Mouse (Mus musculus): ENCODE measurements around the gene Klhl32.
"Not testable (repeated sequence)": the region's sequence is repeated elsewhere in the genome, so short reads cannot be mapped to it uniquely, and the experiment has no call there.

Klhl32 gene

DNA sequence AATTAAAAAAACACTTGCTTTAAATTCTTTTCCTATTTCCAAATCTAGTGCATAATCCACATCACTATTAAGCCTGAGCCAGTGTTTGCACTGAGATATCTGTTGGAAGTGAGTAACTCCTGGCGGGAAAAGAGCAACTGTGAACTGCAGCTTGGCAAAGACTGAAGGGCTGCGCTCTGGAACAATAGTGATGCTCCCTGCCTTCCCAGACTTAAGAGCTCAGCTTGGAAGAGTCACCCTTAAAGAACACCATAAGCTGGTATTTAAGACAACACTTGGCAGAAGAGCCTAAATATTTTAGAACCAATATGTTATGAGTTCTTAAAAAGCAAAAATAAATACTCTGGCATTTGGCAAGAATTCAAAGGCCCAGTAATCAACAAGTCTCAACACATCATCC, 55.7 kb downstream of the Klhl32 start:
- DNase-seq (ENCODE audit: low read depth) = no peak

DNA sequence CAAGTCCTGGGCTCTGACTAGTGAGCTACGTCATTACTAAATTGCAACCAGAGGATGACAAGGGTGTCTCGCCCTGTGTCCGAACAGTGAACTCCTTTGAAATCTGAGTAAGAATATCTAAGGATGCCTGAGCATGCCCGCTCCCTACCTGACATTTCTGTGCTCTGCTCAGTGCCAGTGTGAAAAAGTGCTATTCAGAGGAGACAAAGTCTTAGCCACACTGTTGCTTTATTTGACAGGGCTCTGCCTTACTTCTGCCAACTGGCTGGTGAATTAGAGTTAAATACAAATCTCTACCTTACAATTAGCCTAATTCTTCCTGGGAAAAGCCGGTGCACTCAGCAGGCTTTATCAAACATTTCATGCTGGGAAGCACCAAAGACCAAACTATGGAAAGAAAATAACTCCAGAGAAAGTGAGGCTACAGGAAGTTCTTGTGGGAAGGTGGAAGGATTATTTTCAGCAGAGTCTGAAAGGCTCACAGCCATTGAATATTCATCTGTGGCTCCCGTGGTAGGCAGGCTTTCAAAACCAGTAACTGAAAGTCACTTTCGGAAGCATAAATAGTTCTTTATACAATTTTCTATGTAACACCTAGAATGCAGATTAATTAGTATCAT, 57.1 kb downstream of the Klhl32 start:
- DNase-seq (ENCODE audit: low read depth) = no peak

DNA sequence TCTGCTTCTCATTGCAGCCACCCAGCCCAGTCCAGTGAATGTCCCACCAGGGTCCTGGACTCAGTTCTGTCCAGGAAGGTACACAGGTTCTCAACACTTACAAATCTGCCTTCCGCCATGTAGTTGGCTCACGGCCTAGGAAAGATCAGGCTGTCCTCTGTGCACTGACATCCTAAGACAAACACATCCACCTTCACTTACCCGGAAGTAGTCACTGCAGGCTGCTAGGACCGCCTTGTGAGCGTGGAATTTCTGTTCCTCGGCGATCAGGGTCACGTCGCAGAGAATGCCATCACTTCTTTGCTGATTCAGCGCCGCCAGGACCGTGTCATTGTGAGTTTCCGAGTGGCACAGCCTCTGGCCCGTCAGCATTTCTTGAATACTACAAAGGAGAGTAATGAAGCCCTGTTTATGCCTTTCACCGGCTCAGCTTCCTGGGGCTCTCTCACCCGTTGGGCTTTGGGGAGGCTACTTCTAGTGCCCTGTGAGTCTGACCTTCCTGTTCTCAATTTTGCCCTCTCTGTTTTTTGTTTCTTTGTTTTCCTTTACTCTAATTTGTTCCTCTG, 58.4 kb downstream of the Klhl32 start:
- no peak for DNase-seq (ENCODE audit: low read depth)

DNA sequence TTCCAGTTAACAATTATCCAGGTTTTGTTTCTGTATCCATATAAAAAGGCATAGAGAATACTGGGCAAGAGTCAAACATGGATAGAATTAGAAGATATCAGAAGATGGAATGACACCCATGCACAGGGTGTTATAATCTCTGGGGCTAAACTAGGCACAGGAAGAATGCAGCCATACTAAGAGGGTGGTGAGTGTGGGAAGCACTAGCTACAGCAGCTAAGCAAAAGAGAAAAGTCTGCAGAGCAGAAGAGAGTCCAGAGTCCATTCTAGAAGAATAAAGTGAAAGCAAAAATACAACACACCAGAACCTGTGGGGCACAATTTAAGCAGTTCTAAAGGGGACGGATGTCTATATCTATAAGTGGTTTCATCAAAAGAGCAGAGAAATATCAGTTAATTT, 61.6 kb downstream of the Klhl32 start:
- DNase-seq (ENCODE audit: low read depth) = no peak

DNA sequence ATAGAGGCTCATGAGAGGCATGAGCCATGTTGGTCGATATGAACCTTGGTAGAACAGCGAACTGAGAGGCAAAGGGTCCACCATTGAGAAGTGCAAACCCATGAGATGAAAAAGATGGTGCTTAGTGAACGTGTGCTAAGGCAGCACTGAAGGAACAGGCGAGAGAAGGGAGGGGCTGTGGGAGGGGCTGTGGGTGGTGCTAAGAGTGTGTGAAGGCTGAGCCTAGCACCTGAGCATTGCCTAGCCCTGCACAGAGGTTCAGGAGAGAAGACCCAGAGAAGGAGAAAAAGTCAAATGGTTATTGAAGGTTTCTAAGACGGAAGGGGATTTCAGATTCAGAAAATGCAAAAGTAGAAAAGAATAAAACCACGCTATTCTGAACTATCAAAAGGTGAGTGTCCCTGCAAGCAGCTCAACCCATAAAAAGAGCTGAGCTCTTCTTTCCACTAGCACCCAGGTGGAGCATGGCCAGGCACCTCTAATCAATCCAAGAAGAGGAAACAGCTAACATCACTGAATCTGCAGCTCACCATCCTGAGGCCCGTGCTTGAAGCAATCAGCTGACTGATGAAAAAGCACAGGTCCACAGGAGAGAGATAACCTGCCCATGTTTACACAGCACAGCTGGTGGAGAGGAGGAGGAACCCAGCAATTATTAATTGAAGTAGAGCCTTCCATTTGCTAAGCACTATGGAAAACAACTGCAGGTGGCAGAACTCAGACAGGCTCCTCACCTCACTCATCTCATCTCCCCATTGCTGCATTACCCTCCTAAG, 65.0 kb downstream of the Klhl32 start:
- DNase-seq (ENCODE audit: low read depth) = no peak

DNA sequence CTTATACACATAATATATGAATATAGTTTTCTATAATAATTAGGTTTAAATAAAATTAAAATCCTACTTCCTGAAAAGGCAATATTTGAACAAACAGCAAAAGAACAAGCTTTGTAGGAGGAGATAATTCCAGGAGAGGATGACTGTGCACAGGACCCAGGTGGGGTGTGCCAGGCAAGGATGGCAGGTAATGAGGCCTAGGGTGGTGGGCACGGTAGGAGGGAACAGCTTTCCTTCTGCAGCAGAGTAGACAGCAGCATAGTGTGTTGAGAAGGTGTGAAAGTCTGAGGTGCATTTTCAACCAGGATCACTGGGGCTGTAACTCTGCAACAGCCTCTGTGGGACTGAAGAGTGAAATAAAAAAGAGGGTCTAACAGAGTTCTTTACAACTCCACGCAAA, 85.0 kb downstream of the Klhl32 start:
- DNase-seq (ENCODE audit: low read depth) = no peak

DNA sequence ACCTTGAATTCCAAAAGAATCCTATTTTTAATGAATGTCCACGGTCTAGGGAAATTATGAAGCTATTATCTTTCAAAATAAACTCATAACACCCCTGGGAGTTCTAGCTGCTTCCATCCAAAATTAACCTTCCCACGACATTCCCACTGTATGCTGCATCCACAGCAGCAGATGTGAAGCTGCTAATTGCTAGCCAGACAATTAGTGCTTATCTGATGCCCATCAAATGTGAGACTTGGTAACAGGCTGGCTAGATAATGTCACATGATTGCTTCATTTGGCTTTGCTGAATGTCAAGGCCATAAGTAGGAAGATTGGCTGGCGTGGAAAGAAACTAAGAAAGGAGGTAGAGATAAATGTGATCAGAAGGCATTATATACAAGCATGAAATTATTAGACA, 85.5 kb downstream of the Klhl32 start:
- DNase-seq (ENCODE audit: low read depth) = no peak

DNA sequence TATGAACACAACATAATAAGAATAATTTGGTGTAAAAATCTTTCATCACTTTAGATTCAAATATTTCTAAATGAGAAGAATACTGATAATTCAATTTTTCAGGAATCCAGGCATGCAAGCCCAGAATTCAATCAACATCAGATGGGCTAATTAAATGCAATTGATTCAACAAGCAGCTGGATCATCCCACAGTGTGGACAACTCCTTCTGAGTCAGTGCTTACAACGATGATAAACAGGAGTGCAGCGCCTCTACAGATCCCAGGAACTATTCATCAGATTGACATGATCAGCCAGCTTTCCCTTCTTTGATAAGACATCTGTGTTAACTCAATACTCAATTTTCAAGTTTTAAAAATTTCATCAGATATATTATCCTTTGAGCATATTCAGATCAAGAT, 86.4 kb downstream of the Klhl32 start:
- no peak for DNase-seq (ENCODE audit: low read depth)

DNA sequence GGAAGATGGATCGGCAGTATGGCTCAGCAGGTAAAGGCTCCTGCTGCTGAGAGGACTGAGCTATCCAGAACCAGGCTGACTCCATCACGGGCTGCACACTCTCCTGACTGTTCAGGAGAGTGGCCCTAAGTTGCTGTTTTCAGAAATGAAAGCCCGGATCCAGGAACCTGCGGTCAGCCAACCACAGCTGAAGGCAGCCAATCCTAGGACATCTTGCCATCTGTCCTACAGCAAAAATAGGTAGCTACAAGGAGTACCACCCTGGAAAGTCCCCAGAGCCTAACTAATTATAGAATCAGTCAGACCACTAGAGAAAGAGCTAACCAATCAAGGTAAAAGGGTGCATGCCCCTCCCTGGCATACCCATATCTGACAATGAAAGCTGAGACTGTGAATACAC, 87.5 kb downstream of the Klhl32 start:
- no peak for DNase-seq (ENCODE audit: low read depth)

DNA sequence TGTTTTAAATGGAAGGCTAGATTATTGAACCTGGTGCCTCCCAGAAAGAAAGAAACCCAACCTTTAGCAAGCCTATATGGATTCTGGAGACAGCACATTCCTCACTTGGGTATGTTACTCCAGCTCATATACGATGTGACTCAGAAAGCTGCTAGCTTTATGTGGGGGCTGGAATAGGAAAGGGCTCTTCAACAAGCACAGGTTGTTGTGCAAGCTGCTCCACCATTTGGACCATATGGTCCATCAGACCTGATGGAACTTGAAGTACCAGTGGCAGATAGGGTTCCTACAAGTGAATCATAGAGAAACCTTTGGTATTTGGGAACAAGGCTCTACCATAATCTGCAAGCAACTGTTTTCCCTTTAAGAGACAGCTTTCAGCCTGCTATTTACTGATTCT, 92.0 kb downstream of the Klhl32 start:
- no peak for DNase-seq (ENCODE audit: low read depth)

DNA sequence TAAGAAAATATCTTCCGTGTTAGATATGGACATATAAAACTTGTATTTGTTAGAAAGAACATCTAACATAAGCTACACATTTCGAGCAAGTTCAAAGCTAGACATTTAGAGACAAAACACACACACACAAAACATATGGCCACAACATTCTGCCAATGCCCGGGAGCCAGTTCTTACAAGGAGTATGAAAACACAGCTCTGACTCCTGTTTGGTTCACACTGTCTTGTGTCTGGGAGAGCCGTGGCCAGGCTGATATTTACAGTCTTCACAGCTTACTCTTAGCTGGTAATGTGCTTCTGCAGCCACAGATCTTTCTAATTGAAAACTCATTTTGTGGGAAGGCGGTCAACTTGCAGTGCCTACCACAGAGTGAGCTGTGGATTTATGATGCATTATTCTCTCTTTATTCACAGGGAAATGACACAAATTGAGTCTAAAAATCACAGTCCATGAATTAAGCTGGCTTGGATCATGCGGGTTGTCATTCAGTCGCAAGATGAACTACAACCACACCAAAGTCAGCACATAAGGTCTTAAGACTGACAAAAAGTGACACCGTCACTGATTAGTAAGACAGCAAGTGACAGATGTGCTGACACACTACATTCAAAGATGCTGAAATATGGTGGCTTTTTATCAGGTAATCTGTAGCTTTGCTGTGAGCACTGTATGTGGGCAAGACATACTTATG, 98.3 kb downstream of the Klhl32 start:
- no peak for DNase-seq (ENCODE audit: low read depth)

DNA sequence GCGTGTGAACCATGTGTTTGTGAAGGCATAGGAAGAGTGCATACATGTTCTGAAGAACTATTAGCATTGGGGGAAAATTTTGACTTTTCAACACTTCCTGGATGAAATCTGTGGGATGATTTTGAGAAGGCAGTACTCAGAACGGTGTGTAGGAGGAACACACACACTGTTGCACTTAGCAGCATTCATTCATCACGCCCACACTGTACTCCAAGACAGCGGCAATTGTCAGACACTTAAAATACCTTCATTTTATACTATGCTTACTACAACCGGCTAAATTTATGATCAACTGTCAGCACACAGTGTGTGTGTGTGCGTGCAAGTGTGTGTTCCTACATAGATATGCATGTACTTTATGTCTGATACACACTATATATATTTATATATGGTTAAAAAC, 113.8 kb downstream of the Klhl32 start:
- no peak for DNase-seq (ENCODE audit: low read depth)

DNA sequence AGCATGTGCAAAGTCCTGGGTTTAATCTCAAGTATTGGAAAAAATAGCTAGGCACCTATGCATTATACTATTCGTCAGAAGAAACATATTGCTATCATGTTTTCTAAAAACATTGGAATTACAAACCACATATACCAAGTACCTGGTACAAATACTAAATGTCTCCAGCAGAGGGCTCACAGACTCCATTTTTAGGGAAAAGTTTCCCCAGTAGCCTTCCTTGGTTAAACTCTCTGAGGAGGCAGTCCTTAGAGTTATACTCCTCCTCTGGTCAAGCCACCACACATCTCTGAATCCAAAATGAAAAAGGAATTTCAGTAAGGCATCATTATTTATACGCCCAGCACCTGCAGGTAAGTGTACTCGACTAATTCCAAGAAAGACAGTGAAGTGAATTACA, 130.1 kb downstream of the Klhl32 start:
- DNase-seq (ENCODE audit: low read depth) = peak; percentile 9

DNA sequence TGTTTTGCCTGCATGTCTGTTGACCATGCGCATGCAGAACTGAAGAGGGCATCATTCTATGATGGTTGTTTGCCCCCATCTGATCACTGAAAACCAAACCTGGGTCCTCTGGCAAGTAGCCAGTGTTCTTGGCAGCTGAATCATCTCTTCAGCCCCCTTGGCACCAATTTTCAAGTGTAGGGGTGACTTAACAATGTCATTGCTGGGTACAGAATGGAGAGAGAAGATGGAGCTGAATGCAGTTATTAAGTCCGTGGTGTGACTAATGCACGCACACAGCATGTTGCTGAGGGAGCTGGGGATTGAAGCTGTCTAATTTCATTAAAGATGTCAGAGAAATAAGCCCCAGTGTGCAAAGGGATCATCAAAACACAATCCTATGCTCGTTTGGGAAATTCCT, 135.4 kb downstream of the Klhl32 start:
- DNase-seq (ENCODE audit: low read depth) = no peak

DNA sequence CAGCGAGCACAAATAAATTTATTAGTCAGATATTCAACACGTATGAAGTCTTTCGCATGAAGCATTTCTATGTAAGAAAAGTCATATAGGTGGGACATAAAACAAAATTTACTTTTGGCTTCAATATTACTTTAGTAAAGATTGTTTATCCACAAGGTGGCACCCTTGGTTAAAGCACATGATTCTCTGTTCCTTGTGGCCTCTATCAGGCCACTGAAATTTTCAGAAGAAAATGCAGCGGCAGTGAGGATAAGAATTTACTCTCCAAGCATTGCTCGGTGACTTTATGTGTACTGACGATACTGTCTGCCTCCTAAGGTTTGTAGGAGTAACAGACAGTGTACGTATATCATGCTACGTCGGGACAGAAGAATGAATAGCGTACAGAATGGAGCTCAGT, 136.6 kb downstream of the Klhl32 start:
- no peak for DNase-seq (ENCODE audit: low read depth)

DNA sequence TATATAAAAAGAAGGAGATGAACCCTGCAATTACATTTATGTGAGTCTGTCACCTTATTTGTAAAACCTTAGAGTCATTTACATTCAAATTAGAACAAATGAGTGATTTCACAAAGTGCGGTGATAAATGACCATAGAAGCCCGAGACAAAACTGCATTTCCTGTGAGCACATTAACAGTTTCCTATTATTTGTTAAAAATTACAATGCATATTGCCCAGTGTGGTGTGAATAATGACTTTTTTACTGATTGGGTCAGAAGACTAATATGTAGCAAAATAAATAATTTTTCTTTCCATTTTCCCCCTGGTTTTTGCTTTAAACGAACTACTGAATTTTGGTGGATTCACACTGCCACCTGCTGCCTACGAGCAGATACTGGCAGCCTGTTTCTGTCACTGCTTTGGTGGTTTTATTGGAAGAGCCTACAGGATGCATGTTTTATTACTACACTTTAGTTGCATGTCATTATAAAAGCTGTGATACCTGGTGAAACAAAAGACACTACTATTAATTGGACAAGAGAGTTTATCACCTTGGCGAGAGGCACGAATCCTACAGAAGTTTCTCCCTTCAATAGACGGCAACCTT, 152.3 kb downstream of the Klhl32 start:
- peak; percentile 1 for DNase-seq (ENCODE audit: low read depth)

DNA sequence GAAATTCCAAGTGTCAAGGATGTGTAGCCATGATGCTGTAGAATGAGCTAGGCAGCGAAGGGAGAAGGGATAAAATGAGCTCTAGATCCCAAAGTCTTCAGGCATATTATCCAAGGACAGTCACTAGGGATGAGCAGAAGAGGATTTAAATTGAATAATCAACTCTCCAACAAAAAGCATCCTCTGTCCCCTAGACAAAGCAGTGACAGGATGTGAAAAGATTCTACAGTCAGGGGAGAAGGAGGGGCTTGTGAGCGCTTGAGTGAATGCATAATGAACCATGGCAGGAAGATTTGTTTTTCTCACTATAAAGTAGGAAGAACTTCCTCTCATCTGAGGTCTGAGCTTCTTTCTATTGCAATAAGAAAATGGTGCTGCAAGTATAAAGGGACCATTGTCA, 170.8 kb downstream of the Klhl32 start:
- no peak for DNase-seq (ENCODE audit: low read depth)

DNA sequence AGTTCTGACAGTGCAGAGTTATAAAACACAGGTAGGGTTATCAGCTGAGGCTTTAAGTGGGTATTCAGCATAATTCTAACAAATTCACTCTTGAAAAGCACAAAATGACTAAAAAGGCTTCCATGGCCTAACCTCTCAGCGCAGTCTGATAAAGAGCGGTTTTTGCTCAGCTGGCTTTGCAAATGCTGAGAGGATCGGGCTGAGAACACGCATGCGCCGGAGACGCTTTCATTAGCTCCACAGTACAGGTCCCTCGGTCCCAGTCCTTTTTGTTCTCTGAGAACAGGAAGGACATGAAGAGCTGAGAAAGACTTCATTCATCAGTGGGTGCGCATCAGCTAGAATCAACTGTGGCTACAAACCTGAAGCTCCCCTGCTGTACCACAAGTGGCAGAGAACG, 180.9 kb downstream of the Klhl32 start:
- DNase-seq (ENCODE audit: low read depth) = no peak

DNA sequence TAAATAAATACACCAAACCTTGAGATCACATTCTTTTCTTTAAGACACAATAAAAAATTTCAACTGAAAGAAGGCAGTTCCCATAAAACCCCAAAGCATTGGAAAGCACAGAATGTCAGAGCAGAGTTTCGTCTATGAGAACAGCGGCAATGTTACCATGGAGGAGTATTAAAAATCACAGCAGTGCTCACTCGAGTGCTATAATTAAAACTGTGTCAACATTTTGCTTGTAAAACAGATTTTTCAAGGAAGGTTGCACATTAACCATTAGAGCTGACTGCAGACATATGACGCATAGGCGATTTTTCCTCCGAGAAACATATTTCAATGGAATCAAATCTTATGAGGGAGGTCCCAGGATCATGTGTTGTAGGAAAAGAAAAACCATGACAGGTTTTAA, 191.7 kb downstream of the Klhl32 start:
- no peak for DNase-seq (ENCODE audit: low read depth)

DNA sequence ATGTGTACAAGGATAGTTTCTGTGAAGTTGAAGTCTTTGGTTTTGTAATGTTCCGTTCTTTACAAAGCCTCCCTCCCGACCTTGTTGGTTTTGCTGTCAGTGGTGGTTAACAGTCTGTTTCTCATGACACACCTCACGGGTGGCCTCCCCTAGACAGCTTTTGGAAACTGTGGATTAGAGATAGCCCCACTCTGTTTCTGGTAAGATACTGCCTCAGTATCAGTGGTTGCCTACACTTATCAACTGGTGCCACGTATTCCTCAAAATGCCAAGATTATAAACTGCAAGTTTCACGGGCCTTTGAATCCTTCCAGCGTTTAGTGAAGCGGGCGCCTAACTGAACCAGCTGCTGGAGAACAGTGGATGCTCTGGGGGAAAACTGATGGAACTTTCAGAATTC, 206.2 kb downstream of the Klhl32 start:
- DNase-seq (ENCODE audit: low read depth) = not testable (repeated sequence)

DNA sequence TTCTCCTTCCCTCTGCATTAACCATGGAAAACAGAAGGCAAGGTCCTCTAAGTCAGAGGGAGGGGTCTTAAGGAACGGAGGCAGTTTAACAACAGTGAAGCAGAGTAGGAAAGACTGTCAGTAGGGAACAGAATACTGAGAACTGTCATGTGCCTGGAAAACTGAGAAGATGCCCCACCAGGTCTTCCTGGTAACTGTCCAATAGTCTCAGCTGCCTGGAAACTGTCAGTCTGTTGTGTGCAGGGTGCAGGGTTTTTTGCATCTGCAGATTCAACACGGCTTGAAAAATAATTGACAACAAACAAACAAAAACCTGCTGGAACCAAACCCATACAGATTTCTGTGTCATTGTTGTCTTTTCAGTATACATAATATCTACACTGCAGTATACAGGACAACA, 208.6 kb downstream of the Klhl32 start:
- no peak for DNase-seq (ENCODE audit: low read depth)

DNA sequence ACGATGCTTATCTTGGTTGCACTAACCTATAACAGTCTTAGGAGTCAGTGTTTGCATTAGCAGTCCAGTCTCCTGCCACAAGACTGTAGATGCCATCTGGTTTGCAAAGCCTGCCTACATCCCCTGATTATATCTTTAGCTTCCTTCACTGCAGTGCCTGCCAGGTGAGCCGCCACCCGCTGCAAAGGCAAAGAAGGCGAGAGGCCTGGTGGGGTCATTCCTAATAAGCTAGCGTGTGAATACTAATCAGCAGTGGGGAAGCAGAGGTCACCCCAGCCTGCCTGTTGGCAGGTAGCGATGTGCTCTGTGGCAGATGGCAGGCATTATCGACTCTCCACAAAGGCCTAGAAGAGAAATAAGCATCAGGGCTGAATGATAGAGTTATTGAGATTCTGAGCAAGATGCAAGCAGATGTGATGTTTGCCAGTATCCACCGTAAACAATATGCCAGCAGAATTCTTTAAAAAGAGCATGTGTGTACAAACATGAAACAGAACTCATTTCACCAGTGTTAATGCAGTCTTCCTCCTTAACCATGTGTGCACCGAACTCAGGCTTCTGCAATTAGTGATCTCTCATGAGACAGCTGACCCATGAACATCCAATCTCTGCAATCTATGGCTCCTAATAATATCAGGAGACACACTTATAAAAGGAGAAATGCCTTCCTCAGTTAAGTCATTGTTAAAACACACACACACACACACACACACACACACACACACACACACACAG, 219.6 kb downstream of the Klhl32 start:
- DNase-seq (ENCODE audit: low read depth) = no peak
